Comparison of ENCODE assay signal across 7 mouse cellular contexts in genomic region chrX:73824185-73825151, GRCm38 (mm10). TPM values are rescaled to one million over a fixed set of nuclear protein-coding genes. Genes with fewer than 3 reads are reported as not detected.
A peak's percentile ranks its signal among the peaks of the same experiment; 100 is the strongest.
DNase-seq lines count a peak whose midpoint lies in the region; ATAC-seq lines count a peak whose summit lies in the region.

Gene Pdzd4 (minus strand): TSS chrX:73824969.

- peak within 1 kb of the TSS; percentile 64 for H3K4me2 ChIP-seq in midbrain, embryonic 11.5 days

- peak within 1 kb of the TSS; percentile 77 for H3K9ac ChIP-seq in midbrain, embryonic 11.5 days (ENCODE audit: low read length)

- no peaks in the 10 kb centered on the region for H3K27me3 ChIP-seq in midbrain, embryonic 11.5 days (ENCODE audit: control insufficient read depth, insufficient read depth, low read length)

- H3K9me3 ChIP-seq in midbrain, embryonic 11.5 days (ENCODE audit: control insufficient read depth, low read length): no peaks in the 10 kb centered on the region

- no peaks in the 10 kb centered on the region for H3K36me3 ChIP-seq in midbrain, embryonic 11.5 days (ENCODE audit: control insufficient read depth, insufficient read depth, low read length)

- H3K4me3 ChIP-seq in midbrain, embryonic 11.5 days (ENCODE audit: low read depth, low read length): peak within 1 kb of the TSS; percentile 58

- peak; percentile 84 for DNase-seq in ZHBTc4 (ENCODE audit: low read depth, low spot score)
- DNase-seq in cerebellum, postnatal 25 days: peak; percentile 78 to 90
- DNase-seq in gastrocnemius, adult 18-20 months (ENCODE audit: low spot score): peak; percentile 2
- peak; percentile 31 for DNase-seq in induced T-regulatory cell, adult 2 months (ENCODE audit: low read depth)
- peak; percentile 37 to 61 for DNase-seq in left cerebral cortex, postnatal 14 days (ENCODE audit: low spot score in 2 of 2)
- peak; percentile 95 for DNase-seq in midbrain, embryonic 11.5 days (ENCODE audit: low spot score, missing footprints)
- DNase-seq in spleen, postnatal 36 days (ENCODE audit: low spot score in 2 of 2): peak; percentile 3 to 14

- peak within 1 kb of the TSS; percentile 54 for H3K27ac ChIP-seq in midbrain, embryonic 11.5 days (ENCODE audit: low read depth, low read length)

- 11% methylated on average over 48 of the region's 84 CpGs for WGBS in midbrain, embryonic 11.5 days

- peak; percentile 85 for ATAC-seq in midbrain, embryonic 11.5 days (ENCODE audit: low FRiP score)

- intact Hi-C loops in left cerebral cortex, postnatal 14 days (cut with DNase I): no loop called here

- H3K4me1 ChIP-seq in midbrain, embryonic 11.5 days (ENCODE audit: control insufficient read depth, insufficient read depth, low read length): 0 out of 2 replicates have a peak, but pooled peaks cover 2% of the 10 kb centered on the region

RNA-seq across cellular contexts. Expression of gene Pdzd4, which starts in this region (rescaled TPM):
- total RNA-seq in gastrocnemius, adult 18-20 months (2021): 1 to 10 TPM in 1 of 2 experiments, under 1 TPM in 1; 0.66 to 1.0 TPM
- 100 to 1,000 TPM; 113 to 120 TPM for total RNA-seq in left cerebral cortex, postnatal 14 days (2021)
- 0.86 and 1.1 TPM in 2 replicates for polyA plus RNA-seq in midbrain, embryonic 11.5 days (2014; fragmentation: Nextera tagmentation; extraction: Ambion mirVana)

Comparison
In these comparisons a context has a peak if more than half of its experiments do, and no peak if none do; other contexts are left out.
1. Peak in every context shown above with its lines: DNase-seq, ATAC-seq, H3K4me3 ChIP-seq and H3K27ac ChIP-seq.
2. RNA of gene Pdzd4 (total RNA-seq): 113 to 120 TPM in left cerebral cortex, postnatal 14 days; 0.66 to 1.0 TPM in gastrocnemius, adult 18-20 months; every median in the first group is over 10 times any median in the second.
3. DNase-seq: peak in every context shown above with its lines; median percentile 95 in midbrain, embryonic 11.5 days; 84 in ZHBTc4; 84 in cerebellum, postnatal 25 days; 49 in left cerebral cortex, postnatal 14 days; 31 in induced T-regulatory cell, adult 2 months; 8 in spleen, postnatal 36 days; 2 in gastrocnemius, adult 18-20 months.